Mouse (Mus musculus): ENCODE data around the gene Zscan10. TPM values are rescaled to one million over a fixed set of nuclear protein-coding genes. Genes with fewer than 3 reads are reported as not detected.

The Zscan10 gene
- polyA plus RNA-seq, 1 experiment from 2014 or later, result 0.32 TPM

- 38% methylated on average over 7 of the region's 7 CpGs for WGBS
- Histone ChIP-seq H3K27ac (no peak overlapping the region), H3K4me3 (no peak overlapping the region), H3K9ac (no peak overlapping the region), H3K4me1 (0 out of 2 replicates have a peak, but pooled peaks cover 4% of the 10 kb centered on the region), H3K4me2 (replicated peaks) (no peak overlapping the region), H3K9me3 (no peaks in the 10 kb centered on the region), H3K36me3 (no peaks in the 10 kb centered on the region), H3K27me3 (replicated peaks) (no peaks in the 10 kb centered on the region)
- no peak for ATAC-seq (ENCODE audit: low FRiP score, low read depth)
These were observed 27.2 kb downstream of the Zscan10 start for GRCm38 (mm10) chr17:23627813-23628212.

- Histone ChIP-seq H3K27ac (no peak overlapping the region), H3K4me3 (no peak overlapping the region), H3K36me3 (no peaks in the 10 kb centered on the region), H3K9me3 (no peaks in the 10 kb centered on the region), H3K9ac (no peak overlapping the region), H3K4me1 (0 out of 2 replicates have a peak, but pooled peaks cover 4% of the 10 kb centered on the region), H3K27me3 (replicated peaks) (no peaks in the 10 kb centered on the region), H3K4me2 (replicated peaks) (peak overlapping the region; percentile 50)
- WGBS, result 19% methylated on average over 22 of the region's 22 CpGs
- ATAC-seq (ENCODE audit: low FRiP score, low read depth), result peak; percentile 85
These were observed 29.8 kb downstream of the Zscan10 start for GRCm38 (mm10) chr17:23630195-23631020.

GRCm38 (mm10) chr17:23631241-23631640 lies 30.6 kb downstream of the Zscan10 start:
- ATAC-seq (ENCODE audit: low FRiP score, low read depth), result no peak
- Histone ChIP-seq H3K9me3 (no peaks in the 10 kb centered on the region), H3K9ac (no peak overlapping the region), H3K4me3 (no peak overlapping the region), H3K4me1 (0 out of 2 replicates have a peak, but pooled peaks cover 4% of the 10 kb centered on the region), H3K27me3 (replicated peaks) (no peaks in the 10 kb centered on the region), H3K36me3 (no peaks in the 10 kb centered on the region), H3K27ac (no peak overlapping the region), H3K4me2 (replicated peaks) (no peak overlapping the region)
- 86% methylated on average over 8 of the region's 8 CpGs for WGBS

DNA sequence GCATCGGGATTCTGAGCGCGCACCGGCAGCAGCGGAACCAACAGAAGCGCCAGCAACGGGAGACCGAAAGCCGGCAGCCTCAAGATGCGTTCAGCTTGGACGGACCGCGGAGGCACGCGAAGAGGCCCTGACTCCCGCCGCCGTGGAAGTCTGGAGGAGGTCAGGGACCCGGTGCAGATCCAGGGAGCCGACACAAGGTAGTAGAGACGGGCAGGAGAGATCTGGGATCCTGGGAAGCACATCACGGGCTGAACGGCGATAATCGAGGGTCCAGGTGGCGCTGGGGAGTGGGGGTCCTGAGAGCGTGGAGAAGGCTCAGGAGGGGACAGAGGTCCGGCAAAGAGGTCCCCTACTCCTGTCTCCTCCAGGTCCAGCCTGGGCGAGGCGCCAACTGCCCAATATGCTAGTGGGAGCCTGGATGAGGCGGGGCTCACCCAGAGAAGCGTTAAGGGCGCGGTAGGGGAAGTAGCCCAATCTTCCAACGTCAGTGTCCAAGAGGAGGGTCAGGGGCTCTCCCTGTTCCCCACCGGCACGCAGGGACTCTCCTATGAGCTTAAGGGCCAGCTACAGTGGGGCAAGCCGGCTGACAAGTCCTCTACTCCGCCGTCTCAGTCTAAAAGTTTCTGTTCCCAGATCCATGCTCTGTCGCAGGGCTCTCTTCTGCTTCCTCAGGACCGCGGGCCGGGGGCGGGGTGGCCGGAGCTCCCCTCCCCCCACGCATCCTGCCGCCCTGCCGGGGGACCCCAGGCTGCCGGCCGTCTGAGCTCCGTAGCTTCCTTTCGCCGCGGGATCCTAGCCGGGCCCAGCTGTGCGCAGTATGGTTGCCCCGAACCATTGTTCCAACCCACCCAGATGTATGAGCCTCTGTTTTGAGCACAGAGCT lies 44.2 kb downstream of the Zscan10 start, which contains the start of gene Mmp25:
Mmp25 (minus strand) TSS at position 665 of the 883 bp plus-strand sequence.
- Histone ChIP-seq H3K4me2 (replicated peaks) (peak within 1 kb of the TSS; percentile 77), H3K9me3 (no peaks in the 10 kb centered on the region), H3K36me3 (no peaks in the 10 kb centered on the region), H3K4me1 (peaks cover 9% of the 10 kb centered on the region; the same call in 1 of the 2 replicates), H3K4me3 (peak within 1 kb of the TSS; percentile 39), H3K27me3 (replicated peaks) (peaks cover 33% of the 10 kb centered on the region), H3K9ac (peak within 1 kb of the TSS; percentile 44; the same call in 1 of the 2 replicates), H3K27ac (no peak within 1 kb of the TSS)
- under 1% methylated on average over 58 of the region's 58 CpGs for WGBS
- ATAC-seq (ENCODE audit: low FRiP score, low read depth), result peak; percentile 57; the same call in 1 of the 2 replicates

- ATAC-seq (ENCODE audit: low FRiP score, low read depth), result no peak
- no peak overlapping the region for H3K4me3 ChIP-seq
These were observed 45.2 kb downstream of the Zscan10 start for GRCm38 (mm10) chr17:23645894-23646293.

GRCm38 (mm10) chr17:23651363-23651762 lies 50.7 kb downstream of the Zscan10 start:
- WGBS, result 89% methylated on average over 6 of the region's 6 CpGs
- Histone ChIP-seq H3K4me2 (replicated peaks) (no peak overlapping the region), H3K36me3 (no peaks in the 10 kb centered on the region), H3K27me3 (replicated peaks) (0 out of 2 replicates have a peak, but pooled peaks cover 7% of the 10 kb centered on the region), H3K9me3 (no peaks in the 10 kb centered on the region), H3K4me1 (no peaks in the 10 kb centered on the region), H3K27ac (no peak overlapping the region), H3K4me3 (no peak overlapping the region), H3K9ac (no peak overlapping the region)
- no peak for ATAC-seq (ENCODE audit: low FRiP score, low read depth)

More at GRCm38 (mm10) chr17:23645894-23646293, 45.2 kb downstream of the Zscan10 start:
- H3K9me3 ChIP-seq, result no peaks in the 10 kb centered on the region
- H3K9ac ChIP-seq, result no peak overlapping the region
- WGBS, result 33% methylated on average over 10 of the region's 10 CpGs
- H3K36me3 ChIP-seq, result no peaks in the 10 kb centered on the region
- no peak overlapping the region for H3K27ac ChIP-seq
- peaks cover 33% of the 10 kb centered on the region for H3K27me3 ChIP-seq (replicated peaks)
- peaks cover 9% of the 10 kb centered on the region; the same call in 1 of the 2 replicates for H3K4me1 ChIP-seq
- H3K4me2 ChIP-seq (replicated peaks), result no peak overlapping the region

DNA sequence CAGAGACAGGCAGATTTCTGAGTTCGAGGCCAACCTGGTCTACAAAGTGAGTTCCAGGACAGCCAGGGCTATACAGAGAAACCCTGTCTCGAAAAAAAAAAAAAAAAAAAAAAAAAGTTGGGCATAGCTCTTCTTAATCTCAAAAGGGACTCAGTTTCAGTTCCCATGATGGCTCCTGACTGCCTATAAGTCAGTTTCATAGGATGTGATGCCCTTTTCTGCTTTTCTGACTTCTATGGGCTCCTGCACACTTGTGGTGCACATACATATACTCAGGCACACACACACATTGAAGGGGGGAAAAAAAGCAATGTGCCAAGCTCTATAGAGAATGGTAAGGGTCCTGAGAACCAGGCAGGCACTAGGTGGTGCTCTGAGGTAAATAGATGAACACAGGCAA lies 52.7 kb downstream of the Zscan10 start:
- Histone ChIP-seq H3K4me3 (no peak overlapping the region), H3K9ac (no peak overlapping the region), H3K4me1 (no peaks in the 10 kb centered on the region), H3K36me3 (no peaks in the 10 kb centered on the region), H3K4me2 (replicated peaks) (no peak overlapping the region), H3K27me3 (replicated peaks) (0 out of 2 replicates have a peak, but pooled peaks cover 4% of the 10 kb centered on the region), H3K27ac (no peak overlapping the region), H3K9me3 (no peaks in the 10 kb centered on the region)
- WGBS, result 60% methylated on average over 2 of the region's 2 CpGs
- ATAC-seq (ENCODE audit: low FRiP score, low read depth), result no peak

GRCm38 (mm10) chr17:23654001-23654400 lies 53.3 kb downstream of the Zscan10 start:
- H3K27ac ChIP-seq, result no peak overlapping the region
- no peak overlapping the region for H3K4me3 ChIP-seq
- H3K36me3 ChIP-seq, result no peaks in the 10 kb centered on the region
- no peak overlapping the region for H3K4me2 ChIP-seq (replicated peaks)
- H3K27me3 ChIP-seq (replicated peaks), result 0 out of 2 replicates have a peak, but pooled peaks cover 5% of the 10 kb centered on the region
- H3K9ac ChIP-seq, result no peak overlapping the region
- H3K4me1 ChIP-seq, result no peaks in the 10 kb centered on the region
- WGBS, result 62% methylated on average over 6 of the region's 6 CpGs
- no peaks in the 10 kb centered on the region for H3K9me3 ChIP-seq
- no peak for ATAC-seq (ENCODE audit: low FRiP score, low read depth)

GRCm38 (mm10) chr17:23654410-23654809 lies 53.8 kb downstream of the Zscan10 start:
- WGBS, result 73% methylated on average over 2 of the region's 2 CpGs

DNA sequence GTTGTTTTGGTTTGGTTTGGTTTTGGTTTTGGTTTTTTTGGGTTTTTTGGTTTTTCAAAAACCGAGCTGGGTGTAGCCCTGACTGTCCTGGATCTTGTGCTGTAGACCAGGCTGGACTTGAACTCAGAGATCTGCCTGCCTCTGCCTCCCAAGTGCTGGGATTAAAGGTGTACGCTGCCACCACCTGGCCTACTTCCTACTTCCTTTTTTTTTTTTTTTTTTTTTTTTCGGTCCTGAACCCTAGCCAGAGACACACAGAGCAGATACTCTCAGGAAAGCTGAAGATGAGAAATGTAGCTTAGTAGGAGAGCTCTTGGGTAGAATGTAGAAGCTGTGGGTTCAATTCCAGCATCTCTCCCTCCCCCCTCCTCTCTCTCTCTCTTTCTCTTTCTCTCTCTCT lies 57.8 kb downstream of the Zscan10 start:
- 81% methylated on average over 3 of the region's 3 CpGs for WGBS
- Histone ChIP-seq H3K27me3 (replicated peaks) (peaks cover 41% of the 10 kb centered on the region), H3K27ac (no peak overlapping the region), H3K4me1 (no peaks in the 10 kb centered on the region), H3K4me3 (no peak overlapping the region), H3K36me3 (no peaks in the 10 kb centered on the region), H3K9me3 (no peaks in the 10 kb centered on the region), H3K9ac (no peak overlapping the region), H3K4me2 (replicated peaks) (no peak overlapping the region)
- ATAC-seq (ENCODE audit: low FRiP score, low read depth), result no peak

More at GRCm38 (mm10) chr17:23654410-23654809, 53.8 kb downstream of the Zscan10 start:
- Histone ChIP-seq H3K27me3 (replicated peaks) (0 out of 2 replicates have a peak, but pooled peaks cover 8% of the 10 kb centered on the region), H3K27ac (no peak overlapping the region), H3K4me2 (replicated peaks) (no peak overlapping the region), H3K9ac (no peak overlapping the region), H3K36me3 (no peaks in the 10 kb centered on the region), H3K9me3 (no peaks in the 10 kb centered on the region), H3K4me3 (no peak overlapping the region), H3K4me1 (no peaks in the 10 kb centered on the region)
- ATAC-seq (ENCODE audit: low FRiP score, low read depth), result no peak

- Histone ChIP-seq H3K36me3 (no peaks in the 10 kb centered on the region), H3K27me3 (replicated peaks) (peaks cover 41% of the 10 kb centered on the region), H3K4me2 (replicated peaks) (no peak within 1 kb of the TSS; the same call in 1 of the 2 replicates), H3K27ac (no peak within 1 kb of the TSS), H3K9ac (no peak within 1 kb of the TSS), H3K4me3 (no peak within 1 kb of the TSS), H3K4me1 (no peaks in the 10 kb centered on the region), H3K9me3 (no peaks in the 10 kb centered on the region)
- WGBS, result 5% methylated on average over 27 of the region's 27 CpGs
- ATAC-seq (ENCODE audit: low FRiP score, low read depth), result no peak
These were observed 59.6 kb downstream of the Zscan10 start, which contains the start of gene Bicdl2 for GRCm38 (mm10) chr17:23660117-23660875. Gene Bicdl2, plus strand, starts transcription at chr17:23660506.
